Mouse (Mus musculus) cortical plate, adult 2 months (tissue): Measurements from ENCODE around the gene Kif6. TPM values are rescaled to one million over a fixed set of nuclear protein-coding genes. Genes with fewer than 3 reads are reported as not detected.

Experiments
- H3K27ac ChIP-seq: fragments of 200-500 bp; 2 replicates; pipeline ENCODE4 v1.5.1; 2012; ENCODE audit warnings: low read length, control low read depth, inconsistent platforms; ENCODE audit not compliant: insufficient read depth
- H3K4me1 ChIP-seq: fragments of 200-500 bp; 2 replicates; pipeline ENCODE4 v1.6.1; 2011; ENCODE audit warnings: low read length; ENCODE audit not compliant: control insufficient read depth, insufficient read depth
- H3K4me3 ChIP-seq: fragments of 200-500 bp; 2 replicates; pipeline ENCODE4 v1.5.1; 2011; ENCODE audit warnings: mild to moderate bottlenecking, low read length, control low read depth; ENCODE audit not compliant: insufficient read depth
- CTCF ChIP-seq: fragments of 200-500 bp; IDR thresholded peaks from 2 replicates; pipeline ENCODE4 v1.5.1; 2011; ENCODE audit warnings: mild to moderate bottlenecking, control low read depth, low read length; ENCODE audit not compliant: insufficient read depth; ENCODE audit errors: extremely low read depth
- POLR2A ChIP-seq: fragments of 200-500 bp; IDR thresholded peaks from 2 replicates; pipeline ENCODE4 v1.6.1; 2011; ENCODE audit warnings: mild to moderate bottlenecking, low read length, control low read depth; ENCODE audit not compliant: insufficient read depth; ENCODE audit errors: extremely low read depth
- polyA plus RNA-seq: library from polyadenylated mRNA; depleted of rRNA; stranded (reverse); fragments of >200 nt; gene quantifications from 2 replicates; pipeline ENCODE4 v1.2.3, GENCODE M21; 2012

Kif6 gene
- polyA plus RNA-seq, 1 experiment: 1.9 TPM

GRCm38 (mm10) chr17:49875939-49876651, 261.2 kb downstream of the Kif6 start:
- H3K4me3 ChIP-seq: no peak overlapping the region
- H3K27ac ChIP-seq: no peak overlapping the region

GRCm38 (mm10) chr17:49880919-49881744, 266.2 kb downstream of the Kif6 start:
- Histone ChIP-seq H3K4me3 (no peak overlapping the region), H3K27ac (no peak overlapping the region)
- TF ChIP-seq POLR2A: no peak
- no peak for TF ChIP-seq CTCF

More at GRCm38 (mm10) chr17:49875939-49876651, 261.2 kb downstream of the Kif6 start:
- no peak for TF ChIP-seq POLR2A
- peak; percentile 8; the same call in 1 of the 2 replicates for TF ChIP-seq CTCF
- no peaks in the 10 kb centered on the region for H3K4me1 ChIP-seq

GRCm38 (mm10) chr17:49881796-49882195, 266.9 kb downstream of the Kif6 start:
- TF ChIP-seq POLR2A: no peak
- TF ChIP-seq CTCF: no peak
- H3K27ac ChIP-seq: no peak overlapping the region
- no peaks in the 10 kb centered on the region for H3K4me1 ChIP-seq
- H3K4me3 ChIP-seq: no peak overlapping the region

More at GRCm38 (mm10) chr17:49880919-49881744, 266.2 kb downstream of the Kif6 start:
- H3K4me1 ChIP-seq: no peaks in the 10 kb centered on the region

GRCm38 (mm10) chr17:49883136-49883755, 268.3 kb downstream of the Kif6 start:
- Histone ChIP-seq H3K4me1 (no peaks in the 10 kb centered on the region), H3K27ac (no peak overlapping the region), H3K4me3 (no peak overlapping the region)
- TF ChIP-seq CTCF (0 out of 2 replicates have a peak, but pooled peaks have one; percentile 25), POLR2A (no peak)

GRCm38 (mm10) chr17:49885035-49885434, 270.1 kb downstream of the Kif6 start:
- Histone ChIP-seq H3K4me3 (no peak overlapping the region), H3K27ac (no peak overlapping the region), H3K4me1 (no peaks in the 10 kb centered on the region)
- TF ChIP-seq POLR2A (no peak), CTCF (no peak)

- Histone ChIP-seq H3K4me1 (no peaks in the 10 kb centered on the region), H3K4me3 (no peak overlapping the region), H3K27ac (no peak overlapping the region)
- TF ChIP-seq POLR2A (no peak), CTCF (no peak)
Observed at GRCm38 (mm10) chr17:49889629-49890028, 274.7 kb downstream of the Kif6 start.

GRCm38 (mm10) chr17:49890861-49891260, 275.9 kb downstream of the Kif6 start:
- TF ChIP-seq POLR2A: no peak
- TF ChIP-seq CTCF: no peak
- Histone ChIP-seq H3K4me3 (no peak overlapping the region), H3K4me1 (no peaks in the 10 kb centered on the region), H3K27ac (no peak overlapping the region)

- Histone ChIP-seq H3K4me1 (no peaks in the 10 kb centered on the region), H3K4me3 (no peak overlapping the region), H3K27ac (no peak overlapping the region)
- TF ChIP-seq CTCF: no peak
- no peak for TF ChIP-seq POLR2A
Observed at GRCm38 (mm10) chr17:49892390-49892789, 277.5 kb downstream of the Kif6 start.

- no peak overlapping the region for H3K4me3 ChIP-seq
- H3K4me1 ChIP-seq: no peaks in the 10 kb centered on the region
- H3K27ac ChIP-seq: no peak overlapping the region
- no peak for TF ChIP-seq CTCF
Observed at GRCm38 (mm10) chr17:49894471-49894870, 279.5 kb downstream of the Kif6 start.
